Mouse (Mus musculus): ENCODE measurements around the gene Ramp3. TPM values are rescaled to one million over a fixed set of nuclear protein-coding genes. Genes with fewer than 3 reads are reported as not detected.

Gene Ramp3
- total RNA-seq, 2 experiments from 2014 or later, result 5.8 to 7.0 TPM

DNA sequence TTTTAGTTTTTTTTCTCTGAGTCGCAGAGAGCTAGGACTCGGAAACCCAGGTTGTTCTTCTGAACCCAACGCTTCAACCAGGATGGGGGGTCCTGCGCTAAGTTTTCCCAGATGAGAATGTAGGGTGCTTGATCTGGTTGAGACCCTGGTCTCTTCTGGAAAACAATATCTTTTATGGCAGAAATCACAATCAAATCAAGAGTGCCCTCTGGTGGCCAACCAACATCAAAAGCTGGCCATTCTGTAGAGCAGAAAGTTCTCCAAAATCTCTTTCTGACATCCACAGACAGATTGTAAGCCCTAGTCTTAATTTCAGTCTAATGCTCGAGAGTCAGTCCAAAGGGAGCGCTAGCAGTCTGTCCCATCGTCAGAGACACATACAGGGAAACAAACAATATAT is 50.1 kb downstream of the Ramp3 start:
- intact Hi-C loops (cut with DNase I), result loop anchor here (10.0 kb wide), 1 partner anchor 54 kb away; the partner anchor contains the start of gene Ramp3
- no peak for DNase-seq (ENCODE audit: low spot score)

DNA sequence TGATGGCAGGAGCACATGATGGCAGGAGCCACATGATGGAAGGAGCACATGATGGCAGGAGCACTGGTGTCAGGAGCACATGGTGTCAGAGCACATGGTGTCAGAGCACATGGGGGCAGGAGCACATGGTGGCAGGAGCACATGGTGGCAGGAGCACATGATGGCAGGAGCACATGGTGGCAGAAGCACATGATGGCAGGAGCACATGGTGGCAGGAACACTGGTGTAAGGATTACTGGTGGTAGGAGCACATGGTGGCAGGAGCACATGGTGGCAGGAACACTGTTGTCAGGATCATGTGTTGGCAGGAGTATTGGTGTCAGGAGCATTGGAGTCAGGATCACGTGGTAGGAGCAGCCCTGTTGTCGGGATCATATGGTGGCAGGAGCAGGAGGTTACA is 52.1 kb downstream of the Ramp3 start:
- DNase-seq (ENCODE audit: low spot score), result no peak
- intact Hi-C loops (cut with DNase I), result no loop called here

DNA sequence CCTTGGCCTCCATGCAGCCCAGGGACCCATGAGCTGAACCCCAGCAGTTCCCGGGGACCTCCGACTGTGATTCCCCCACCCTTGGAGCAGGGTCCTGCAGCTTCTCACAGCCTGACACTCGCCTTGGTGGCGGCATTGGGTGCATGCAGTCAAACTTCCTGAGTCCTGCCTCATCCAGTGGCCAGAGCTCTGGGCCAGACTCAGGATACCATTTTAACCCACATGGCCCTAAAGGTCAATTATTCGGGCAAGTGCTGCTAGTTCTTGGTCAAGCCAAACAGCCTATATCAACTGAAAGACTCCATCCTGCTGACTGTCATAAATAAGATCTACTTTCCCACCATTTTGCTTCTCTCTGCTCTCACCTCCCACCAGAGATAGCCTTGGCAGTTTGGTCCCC is 62.4 kb downstream of the Ramp3 start:
- no peak for DNase-seq (ENCODE audit: low spot score)
- intact Hi-C loops (cut with DNase I), result no loop called here

DNA sequence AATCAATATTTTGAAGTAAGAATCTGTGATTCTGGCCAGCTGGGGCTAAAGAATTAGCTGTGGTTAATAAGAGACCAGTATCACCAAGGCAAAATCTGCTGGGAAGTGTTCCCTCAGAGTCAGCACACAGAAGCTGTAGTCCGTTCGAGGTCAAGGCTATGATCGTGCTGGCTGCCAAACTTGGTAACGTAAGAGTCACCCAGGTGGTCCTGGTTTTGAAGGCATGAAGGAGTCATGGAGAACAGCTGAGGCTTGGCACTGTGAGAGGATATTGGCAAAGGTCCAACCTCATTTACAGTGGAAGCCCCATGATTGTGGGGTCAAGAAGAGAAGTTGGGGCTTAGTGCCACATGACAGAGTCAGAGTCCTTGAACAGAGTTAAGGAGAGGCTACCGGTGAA is 68.6 kb downstream of the Ramp3 start:
- no peak for DNase-seq (ENCODE audit: low spot score)
- intact Hi-C loops (cut with DNase I), result no loop called here

Other genes with a start within 250 kb of the Ramp3 start
- gene Ppia, start 243.1 kb upstream of the Ramp3 start, total RNA-seq (2021), result 100 to 1,000 TPM; 316 to 357 TPM
- 10 to 100 TPM; 67.7 to 69.4 TPM for gene H2afv, start 214.1 kb upstream of the Ramp3 start, total RNA-seq (2021)
- 10 to 100 TPM; 34.4 to 36.8 TPM for gene Purb, start 182.6 kb upstream of the Ramp3 start, total RNA-seq (2021)
- 1 to 10 TPM; 1.5 to 2.4 TPM for gene Myo1g, start 137.6 kb upstream of the Ramp3 start, total RNA-seq (2021)
- 10 to 100 TPM; 23.9 to 24.3 TPM for gene Ccm2, start 111.6 kb upstream of the Ramp3 start, total RNA-seq (2021)
- 1 to 10 TPM in 1 of 2 experiments, under 1 TPM in 1; 0.49 to 1.1 TPM for gene Nacad, start 52.5 kb upstream of the Ramp3 start, total RNA-seq (2021)
- gene Tbrg4, start 32.5 kb upstream of the Ramp3 start, total RNA-seq (2021), result 100 to 1,000 TPM in 1 of 2 experiments, 10 to 100 TPM in 1; 98.2 to 109 TPM
- gene Wap, start 19.9 kb upstream of the Ramp3 start, total RNA-seq (2021), result not detected
- not detected for gene Gm11983, start 179.1 kb downstream of the Ramp3 start, total RNA-seq (2021)